Mouse (Mus musculus): ENCODE measurements around the gene Ugt1a9.

DNA sequence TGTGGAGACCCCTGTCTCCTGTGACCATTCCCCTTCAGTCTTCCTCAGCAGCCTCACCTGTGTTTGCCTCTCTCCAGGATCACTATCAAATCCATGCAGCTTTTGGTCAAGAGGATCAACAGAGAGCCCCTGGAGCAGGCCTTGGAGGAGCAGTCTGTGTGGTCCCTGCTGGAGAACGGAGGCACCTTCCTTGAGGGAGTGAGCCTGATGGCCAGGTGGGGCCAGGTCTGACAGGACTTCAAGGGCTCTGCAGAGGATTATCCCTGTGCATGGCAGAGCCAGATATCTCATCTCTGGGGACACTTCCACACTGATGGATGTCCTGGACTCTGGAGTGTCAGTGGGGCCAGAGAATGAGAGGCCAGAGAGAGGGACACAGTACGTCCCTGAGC lies 184.9 kb downstream of the Ugt1a9 start:
- TF ChIP-seq CTCF (conservative IDR thresholded peaks at IDR 0.05 in 1 of 2, IDR thresholded peaks at IDR 0.05 in 1 of 2; ENCODE audit: low read depth in 2 of 2, low read length in 2 of 2), result no peak
- no peak for TF ChIP-seq E2F4 (IDR thresholded peaks at IDR 0.05; ENCODE audit: insufficient replicate concordance, low read depth, low read length)
- TF ChIP-seq USF2 (conservative IDR thresholded peaks at IDR 0.05; ENCODE audit: low read depth, low read length), result no peak
- TF ChIP-seq EP300 (IDR thresholded peaks at IDR 0.05; ENCODE audit: low read length), result no peak
- TF ChIP-seq ZNF384 (IDR thresholded peaks at IDR 0.05; ENCODE audit: low read depth, low read length), result no peak
- no peak for TF ChIP-seq SMC3 (IDR thresholded peaks at IDR 0.05; ENCODE audit: low read depth, low read length)
- no peak for TF ChIP-seq RAD21 (IDR thresholded peaks at IDR 0.05; ENCODE audit: low read depth, low read length)
- TF ChIP-seq POLR2A (IDR thresholded peaks at IDR 0.05; ENCODE audit: low read depth, low read length), result no peak
- no peak for TF ChIP-seq GABPA (IDR thresholded peaks at IDR 0.05; ENCODE audit: insufficient replicate concordance, low read depth, low read length)
- TF ChIP-seq ELF1 (IDR thresholded peaks at IDR 0.05; ENCODE audit: low read depth, low read length), result no peak

Measured in CH12.LX (cell line).